Mouse (Mus musculus) CH12.LX (cell line): ENCODE measurements around the gene Pknox2. TPM values are rescaled to one million over a fixed set of nuclear protein-coding genes. Genes with fewer than 3 reads are reported as not detected.

Experiments used
- DNase-seq: peaks from one replicate; pipeline ENCODE4 v3.0.0-alpha.2; 2013; ENCODE audit errors: extremely low read depth
- H3K27ac ChIP-seq: 2 replicates; pipeline ENCODE4 v1.5.1; 2012; ENCODE audit warnings: low read depth, mild to moderate bottlenecking, control low read depth, moderate library complexity; ENCODE audit not compliant: insufficient read depth
- H3K27me3 ChIP-seq: replicated peaks from 2 replicates; pipeline ENCODE3; 2012; ENCODE audit warnings: inconsistent platforms
- H3K36me3 ChIP-seq, 2 experiments: replicated peaks in 1 of 2; 2 replicates each; pipeline versions ENCODE3 to v1.6.1; 2012; ENCODE audit warnings: inconsistent platforms in 1 of 2, low read length in 1 of 2, mild to moderate bottlenecking in 1 of 2, mixed read lengths in 1 of 2, moderate library complexity in 1 of 2; ENCODE audit not compliant: control insufficient read depth in 1 of 2, insufficient read depth in 1 of 2
- H3K4me1 ChIP-seq, 2 experiments: 2 replicates each; pipeline ENCODE4 v1.6.1; 2012; ENCODE audit warnings: inconsistent platforms in 1 of 2, moderate library complexity in 1 of 2; ENCODE audit not compliant: insufficient read depth in 2 of 2, control insufficient read depth in 1 of 2
- H3K4me2 ChIP-seq: 2 replicates; pipeline ENCODE4 v1.6.1; 2012; ENCODE audit warnings: low read depth, mild to moderate bottlenecking, control low read depth; ENCODE audit not compliant: poor library complexity, insufficient read depth, severe bottlenecking
- H3K4me3 ChIP-seq, 3 experiments: fragments of 150-350 bp in 1 of 3; sonication (generic) in 1 of 3; replicated peaks in 1 of 3; 2 replicates each; pipeline versions ENCODE3 to v1.5.1; 2011 to 2012; ENCODE audit warnings: low read depth in 2 of 3, low read length in 2 of 3, mild to moderate bottlenecking in 2 of 3, moderate library complexity in 2 of 3, control low read depth in 1 of 3, improper control_type of control experiment in 1 of 3, inconsistent platforms in 1 of 3, mixed read lengths in 1 of 3; ENCODE audit not compliant: poor library complexity in 1 of 3
- H3K79me2 ChIP-seq: replicated peaks from 2 replicates; pipeline ENCODE4 v1.6.1; 2012; ENCODE audit warnings: mild to moderate bottlenecking, moderate library complexity; ENCODE audit not compliant: control insufficient read depth, poor library complexity, insufficient read depth, severe bottlenecking; ENCODE audit errors: extremely low read depth
- H3K9ac ChIP-seq: 2 replicates; pipeline ENCODE4 v1.6.1; 2012; ENCODE audit warnings: low read depth, mild to moderate bottlenecking, control low read depth, moderate library complexity; ENCODE audit not compliant: insufficient read depth
- H3K9me3 ChIP-seq: replicated peaks from 2 replicates; pipeline ENCODE3; 2012; ENCODE audit warnings: low read length, inconsistent platforms, mixed read lengths
- BHLHE40 ChIP-seq: IDR thresholded peaks from 2 replicates; pipeline ENCODE4 v1.6.1; 2011; ENCODE audit warnings: mild to moderate bottlenecking, low read depth, low read length, improper control_type of control experiment
- CHD1 ChIP-seq: IDR thresholded peaks from 2 replicates; pipeline ENCODE4 v1.6.1; 2012; ENCODE audit warnings: low read depth, low read length, improper control_type of control experiment, inconsistent platforms
- CHD2 ChIP-seq: IDR thresholded peaks from 2 replicates; pipeline ENCODE4 v1.6.1; 2011; ENCODE audit warnings: low read length, improper control_type of control experiment
- ELF1 ChIP-seq: IDR thresholded peaks from 2 replicates; pipeline ENCODE4 v1.6.1; 2014; ENCODE audit warnings: low read depth, mild to moderate bottlenecking, inconsistent platforms, low read length, improper control_type of control experiment
- ETS1 ChIP-seq: conservative IDR thresholded peaks from 2 replicates; pipeline ENCODE4 v1.6.1; 2012; ENCODE audit warnings: low read depth, mild to moderate bottlenecking, inconsistent platforms, low read length, improper control_type of control experiment, moderate library complexity
- GABPA ChIP-seq: IDR thresholded peaks from 2 replicates; pipeline ENCODE4 v1.6.1; 2012; ENCODE audit warnings: low read depth, low read length, improper control_type of control experiment, inconsistent platforms; ENCODE audit not compliant: insufficient replicate concordance
- HCFC1 ChIP-seq: IDR thresholded peaks from 2 replicates; pipeline ENCODE4 v1.6.1; 2012; ENCODE audit warnings: low read depth, mild to moderate bottlenecking, inconsistent platforms, low read length, improper control_type of control experiment
- JUN ChIP-seq: IDR thresholded peaks from 2 replicates; pipeline ENCODE4 v1.6.1; 2011; ENCODE audit warnings: low read depth, mild to moderate bottlenecking, low read length, improper control_type of control experiment, moderate library complexity; ENCODE audit not compliant: insufficient read depth
- MAFK ChIP-seq: IDR thresholded peaks from 2 replicates; pipeline ENCODE4 v1.6.1; 2011; ENCODE audit warnings: low read length, improper control_type of control experiment; ENCODE audit not compliant: insufficient replicate concordance
- MAX ChIP-seq: IDR thresholded peaks from 2 replicates; pipeline ENCODE4 v1.6.1; 2011; ENCODE audit warnings: low read length, improper control_type of control experiment
- MYC ChIP-seq: IDR thresholded peaks from 2 replicates; pipeline ENCODE4 v1.6.1; 2011; ENCODE audit warnings: low read depth, mild to moderate bottlenecking, improper control_type of control experiment, low read length
- NELFE ChIP-seq: IDR thresholded peaks from 2 replicates; pipeline ENCODE4 v1.6.1; 2011; ENCODE audit warnings: low read depth, low read length, improper control_type of control experiment
- NRF1 ChIP-seq: IDR thresholded peaks from 2 replicates; pipeline ENCODE4 v1.6.1; 2014; ENCODE audit warnings: low read depth, mild to moderate bottlenecking, inconsistent platforms, low read length, improper control_type of control experiment, moderate library complexity
- POLR2A ChIP-seq: IDR thresholded peaks from 2 replicates; pipeline ENCODE4 v1.6.1; 2011; ENCODE audit warnings: low read depth, mild to moderate bottlenecking, improper control_type of control experiment, low read length
- POLR2AphosphoS2 ChIP-seq: IDR thresholded peaks from 2 replicates; pipeline ENCODE4 v1.6.1; 2011; ENCODE audit warnings: low read depth, low read length, improper control_type of control experiment
- RCOR1 ChIP-seq: conservative IDR thresholded peaks from 2 replicates; pipeline ENCODE4 v1.6.1; 2012; ENCODE audit warnings: low read depth, mild to moderate bottlenecking, inconsistent platforms, low read length, improper control_type of control experiment
- SIN3A ChIP-seq: IDR thresholded peaks from 2 replicates; pipeline ENCODE4 v1.6.1; 2012; ENCODE audit warnings: low read length, improper control_type of control experiment, inconsistent platforms
- SMC3 ChIP-seq: IDR thresholded peaks from 2 replicates; pipeline ENCODE4 v1.6.1; 2011; ENCODE audit warnings: low read depth, low read length, improper control_type of control experiment
- UBTF ChIP-seq: IDR thresholded peaks from 2 replicates; pipeline ENCODE4 v1.6.1; 2012; ENCODE audit warnings: low read depth, mild to moderate bottlenecking, inconsistent platforms, low read length, improper control_type of control experiment, moderate library complexity
- ZC3H11A ChIP-seq: IDR thresholded peaks from 2 replicates; pipeline ENCODE4 v1.6.1; 2012; ENCODE audit warnings: low read depth, mild to moderate bottlenecking, inconsistent platforms, low read length, improper control_type of control experiment
- ZKSCAN1 ChIP-seq: IDR thresholded peaks from 2 replicates; pipeline ENCODE4 v1.6.1; 2012; ENCODE audit warnings: low read depth, inconsistent platforms, low read length, improper control_type of control experiment, borderline replicate concordance
- dilution Hi-C: fragments of 300-500 bp; cut with MboI; formaldehyde crosslinking; loops from 2 replicates; pipeline ENCODE4 v1.14.3; 2020; ENCODE audit warnings: low sequenced_read_pairs; ENCODE audit not compliant: extremely low pct_unique_long_range_greater_than_20kb, extremely low pct_ligation_motif_present
- in situ Hi-C: fragments of 300-500 bp; cut with MboI; formaldehyde crosslinking; loops from 3 replicates; pipeline ENCODE4 v1.14.3; 2019; ENCODE audit warnings: low sequenced_read_pairs, low pct_ligation_motif_present, low pct_unique_long_range_greater_than_20kb, mixed read lengths
- polyA plus RNA-seq: library from polyadenylated mRNA; unstranded; fragments of >175 nt; gene quantifications from 2 replicates; pipeline ENCODE4 v1.2.1, GENCODE M21; 2012; ENCODE audit warnings: low read depth; ENCODE audit not compliant: insufficient read length
- total RNA-seq, 2 experiments: library from RNA; depleted of rRNA; stranded (reverse); fragments of 300-350 nt in 1 of 2; fragments of >200 nt in 1 of 2; gene quantifications; 2 replicates each; pipeline ENCODE4 v1.2.3; 2012 to 2014

Gene Pknox2
- total and polyA plus RNA-seq, 3 experiments = 0.08 to 0.11 TPM; not detected in 1

- TF ChIP-seq UBTF (no peak), BHLHE40 (no peak), SMC3 (no peak), ZKSCAN1 (no peak), POLR2AphosphoS2 (no peak), JUN (no peak), ETS1 (no peak), NRF1 (no peak), ZC3H11A (no peak), GABPA (no peak), MAFK (no peak), POLR2A (no peak), MAX (no peak), NELFE (no peak)
- Histone ChIP-seq H3K4me3 (no peak overlapping the region), H3K4me2 (no peak overlapping the region; the same call in 1 of the 2 replicates), H3K27me3 (peaks cover 10% of the 10 kb centered on the region), H3K79me2 (no peaks in the 10 kb centered on the region), H3K4me1 (peaks cover 0 to 24% of the 10 kb centered on the region in 2 experiments; a peak in 1 of 4 replicates), H3K36me3 (no peaks in the 10 kb centered on the region), H3K9me3 (no peaks in the 10 kb centered on the region), H3K9ac (no peak overlapping the region), H3K27ac (no peak overlapping the region)
- no peak for DNase-seq
- in situ Hi-C loops (no loop called here), dilution Hi-C loops (no loop called here)
These were observed 183.0 kb downstream of the Pknox2 start for GRCm38 (mm10) chr9:36964230-36964629.

GRCm38 (mm10) chr9:36963512-36963911 is 183.7 kb downstream of the Pknox2 start:
- no peaks in the 10 kb centered on the region for H3K36me3 ChIP-seq
- DNase-seq = no peak
- H3K9me3 ChIP-seq = no peaks in the 10 kb centered on the region
- no peaks in the 10 kb centered on the region for H3K79me2 ChIP-seq
- H3K4me1 ChIP-seq = peaks cover 0 to 20% of the 10 kb centered on the region in 2 experiments; a peak in 1 of 4 replicates
- H3K9ac ChIP-seq = no peak overlapping the region
- H3K4me3 ChIP-seq = no peak overlapping the region
- TF ChIP-seq CHD1 = no peak
- no peak for TF ChIP-seq JUN
- TF ChIP-seq SMC3 = no peak
- no peak for TF ChIP-seq CHD2
- TF ChIP-seq MAX = no peak
- TF ChIP-seq ETS1 = no peak
- no peak for TF ChIP-seq ELF1
- TF ChIP-seq HCFC1 = no peak
- no peak for TF ChIP-seq RCOR1
- TF ChIP-seq MYC = no peak
- no peak for TF ChIP-seq SIN3A
- TF ChIP-seq NRF1 = no peak
- dilution Hi-C loops = no loop called here
- H3K4me2 ChIP-seq = no peak overlapping the region
- H3K27ac ChIP-seq = no peak overlapping the region
- peaks cover 14% of the 10 kb centered on the region for H3K27me3 ChIP-seq
- in situ Hi-C loops = no loop called here
